Mouse (Mus musculus) left cerebral cortex, adult 6 months (tissue): Measurements from ENCODE around the gene Helz. TPM values are rescaled to one million over a fixed set of nuclear protein-coding genes. Genes with fewer than 3 reads are reported as not detected.

Experiments used
- long read RNA-seq, 2 experiments: library from polyadenylated mRNA; unstranded; transcript quantifications; one replicate each; pipeline ENCODE4 v2.0.0; 2019 to 2020
- polyA plus RNA-seq: library from polyadenylated mRNA; unstranded; fragments of <200 nt; fragmentation: Nextera tagmentation; gene quantifications from 2 replicates; pipeline ENCODE4 v1.2.3, GENCODE M21; 2021

The Helz gene
- 9.9 and 10.8 TPM in 2 replicates for polyA plus RNA-seq
- long read RNA-seq, experiment 1, full-length matches to known transcripts, result 3 of 36 reads
- long read RNA-seq, experiment 1, partial matches to known transcripts, result 16 of 36 reads
- long read RNA-seq, experiment 1, other reads (novel, unspliced or antisense), result 17 of 36 reads
- long read RNA-seq, experiment 2, partial matches to known transcripts, result 12 of 19 reads
- long read RNA-seq, experiment 2, other reads (novel, unspliced or antisense), result 7 of 19 reads

GRCm38 (mm10) chr11:107547351-107548203, at the start of gene Helz:
Gene Helz (plus strand): TSS chr11:107547930.

GRCm38 (mm10) chr11:107716332-107716938, 168.7 kb downstream of the Helz start, which contains the start of gene Cacng1:
Gene Cacng1 (minus strand): TSS chr11:107716522.

Other genes starting within 250 kb of the Helz start
- gene Pitpnc1, start 77.2 kb upstream of the Helz start, polyA plus RNA-seq, result 21.3 and 25.2 TPM in 2 replicates
- gene Psmd12, start 68.4 kb upstream of the Helz start, polyA plus RNA-seq, result 118 and 132 TPM in 2 replicates
- gene Cacng1, start 168.6 kb downstream of the Helz start, polyA plus RNA-seq, result 0.16 and 0.40 TPM in 2 replicates
- gene Cacng4, start 246.6 kb downstream of the Helz start, polyA plus RNA-seq, result 6.3 and 7.0 TPM in 2 replicates